Mouse (Mus musculus) c-Kit-negative CD71-positive TER-119-positive erythroid progenitor cells, embryonic 14.5 days (primary cell): ENCODE data around the gene Mocs1.

Experiments used
- DNase-seq: peaks from one replicate; pipeline ENCODE4 v3.0.0-alpha.2; 2013; ENCODE audit warnings: low read depth, low spot score

Gene Mocs1

DNA sequence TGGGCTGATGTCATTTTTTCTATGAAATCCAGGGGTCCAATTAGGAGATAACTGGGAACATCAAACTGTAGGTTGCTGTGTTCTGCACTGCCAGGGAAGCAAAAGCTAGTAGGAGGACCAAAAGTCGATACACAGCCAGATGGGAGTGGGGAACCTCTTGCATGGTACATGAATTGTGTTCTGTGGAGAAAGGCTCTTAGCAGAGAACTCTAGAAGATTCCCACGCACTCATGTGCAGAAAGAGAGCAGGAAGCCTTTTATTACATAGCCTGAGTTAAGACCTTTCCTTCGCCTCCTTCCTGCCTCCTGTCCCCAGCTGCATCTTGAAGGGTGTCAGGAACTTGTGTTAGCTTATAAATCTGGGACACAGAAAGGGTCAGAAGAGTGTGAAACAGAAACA, 53.7 kb downstream of the Mocs1 start:
- DNase-seq, result no peak

DNA sequence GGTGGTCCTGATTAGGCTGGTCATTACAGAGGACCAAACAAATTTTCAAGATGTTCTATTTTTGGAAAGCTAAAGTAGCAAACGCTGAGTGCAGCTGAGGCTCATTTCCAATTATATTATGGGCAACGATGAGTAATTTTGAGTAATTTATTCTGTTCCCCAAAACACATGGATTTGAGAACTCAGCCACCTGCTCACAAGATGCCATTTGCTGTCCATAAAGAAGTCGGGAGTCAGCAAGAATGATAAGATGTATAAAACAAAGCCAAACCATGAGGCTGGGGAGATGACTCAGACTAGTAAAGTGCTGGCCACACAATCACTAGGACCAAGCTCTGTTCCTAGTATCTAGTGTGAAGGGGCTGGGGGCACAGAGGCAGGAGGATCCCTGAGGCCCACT, 56.3 kb downstream of the Mocs1 start:
- no peak for DNase-seq

DNA sequence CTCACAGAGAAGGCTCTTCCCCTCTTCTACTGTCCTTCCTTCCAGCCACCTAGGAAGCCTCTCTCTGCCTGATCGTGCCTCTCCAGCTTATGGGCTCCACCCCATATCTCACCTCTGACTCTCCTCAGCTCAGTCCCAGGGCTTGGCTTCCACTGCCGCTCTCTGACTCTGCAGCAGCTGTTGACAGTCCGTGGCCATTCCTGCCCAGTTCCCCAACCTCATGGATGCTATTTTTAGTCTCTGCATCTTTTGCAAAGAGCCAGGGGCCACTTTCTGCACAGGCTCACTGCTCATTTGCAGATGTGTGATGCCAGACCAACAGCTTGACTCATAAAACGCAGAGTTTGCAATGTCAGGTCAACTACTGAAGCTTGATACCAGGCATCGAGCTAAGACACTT, 60.9 kb downstream of the Mocs1 start:
- DNase-seq, result no peak

DNA sequence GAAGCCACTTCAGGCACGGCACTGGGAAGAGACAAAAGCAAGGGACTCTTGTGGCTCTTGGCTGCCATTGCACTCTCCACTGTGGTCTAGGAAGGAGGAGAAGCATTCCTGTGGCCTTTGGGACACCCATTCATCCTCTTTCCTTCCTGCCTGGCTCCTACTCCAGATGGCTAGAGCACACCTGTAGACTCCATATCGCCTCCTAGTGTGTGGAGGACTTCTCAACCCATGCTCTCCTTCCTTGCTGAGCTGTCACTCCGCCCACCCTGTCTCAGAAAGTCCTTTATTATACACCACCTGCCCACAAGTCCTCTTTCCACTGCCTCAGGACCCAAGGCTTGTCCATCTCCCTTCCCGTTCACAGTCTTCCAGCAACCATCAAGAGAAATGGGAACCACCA, 65.1 kb downstream of the Mocs1 start:
- no peak for DNase-seq

DNA sequence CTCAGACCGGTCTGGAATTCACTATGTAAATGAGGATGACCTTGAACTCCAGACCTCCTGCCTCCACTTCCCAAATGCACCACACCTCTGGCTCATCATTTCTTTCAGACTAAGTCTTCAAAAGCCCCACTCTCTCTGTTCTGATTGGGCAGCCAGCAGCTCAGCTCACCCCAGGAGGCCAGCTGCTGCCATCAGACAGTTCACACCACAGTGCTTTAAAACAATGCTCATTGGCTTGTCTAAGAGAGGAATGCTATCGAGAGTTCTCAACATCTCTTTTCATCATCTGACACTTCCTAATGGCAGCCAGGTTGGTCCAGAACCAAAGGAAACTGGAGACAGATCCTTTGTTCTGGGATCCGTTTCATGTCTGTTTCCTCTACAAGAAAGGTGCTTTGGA, 70.0 kb downstream of the Mocs1 start:
- no peak for DNase-seq

DNA sequence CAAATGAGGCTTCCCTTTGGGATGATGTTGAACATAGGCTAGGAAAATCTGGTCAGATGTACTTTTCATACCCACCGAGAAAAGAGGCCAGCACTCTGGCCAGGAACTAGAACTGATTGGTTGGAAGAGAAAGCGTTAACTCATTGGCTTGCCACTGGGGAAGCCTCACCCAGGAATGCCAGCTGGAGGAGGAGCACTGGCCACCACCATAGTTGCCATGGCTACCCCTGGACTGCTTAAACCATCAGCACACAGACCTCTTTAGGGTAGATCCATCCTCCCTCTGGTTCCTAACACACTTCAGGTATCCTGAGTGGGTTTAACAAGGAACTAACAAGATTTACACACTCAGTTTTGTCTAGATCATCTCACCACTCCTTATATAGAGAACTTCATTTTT, 71.5 kb downstream of the Mocs1 start:
- no peak for DNase-seq

DNA sequence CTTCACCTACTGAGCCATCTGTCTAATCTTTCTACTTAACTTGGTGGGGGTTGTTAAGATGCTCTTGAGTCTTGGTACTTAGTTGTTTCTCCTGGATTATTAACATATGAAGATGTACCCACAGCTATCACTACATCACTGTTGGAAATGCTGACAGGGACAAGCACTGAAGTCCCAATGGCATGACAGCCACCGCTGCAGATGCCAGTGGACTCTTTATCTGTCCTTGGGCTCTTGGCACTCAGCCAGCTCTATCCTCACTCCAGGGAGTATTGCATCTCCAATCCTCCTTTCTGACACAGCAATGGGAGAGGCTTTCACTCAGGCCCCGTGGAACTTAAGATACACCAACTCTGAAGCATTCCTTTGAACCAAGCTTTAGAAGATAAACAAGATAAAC, 72.1 kb downstream of the Mocs1 start:
- no peak for DNase-seq

DNA sequence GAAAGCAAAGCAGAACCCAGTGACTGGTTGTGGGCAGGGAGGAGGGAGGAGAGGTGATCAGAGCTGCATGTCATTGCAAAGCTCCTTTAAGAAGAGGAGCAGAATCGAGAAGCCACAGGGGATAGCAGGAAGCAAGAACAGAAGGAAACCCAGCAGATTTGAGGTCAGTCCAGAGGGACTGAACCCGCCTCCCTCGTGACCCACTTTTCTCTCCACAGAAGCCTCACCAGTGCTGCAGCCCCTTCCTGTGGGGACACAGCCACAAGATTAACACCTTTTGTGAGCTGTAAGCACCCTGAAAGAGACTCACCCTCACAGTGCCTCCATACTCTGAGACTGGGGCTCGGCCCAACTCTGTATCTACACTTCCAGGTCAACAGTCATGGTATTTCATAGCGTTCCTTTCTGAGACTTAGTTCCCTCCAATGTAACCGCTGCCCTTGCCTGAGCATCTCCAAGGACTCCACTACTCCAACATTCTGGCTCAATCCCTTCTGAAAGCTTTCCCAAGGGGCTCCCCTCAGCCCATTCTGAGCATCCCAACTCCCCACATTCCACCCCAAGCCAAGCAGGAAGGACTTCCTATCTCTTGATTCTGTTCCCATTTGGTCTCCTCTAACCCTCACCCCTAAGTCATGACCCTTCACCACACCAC, 75.2 kb downstream of the Mocs1 start:
- DNase-seq, result no peak
